Mouse (Mus musculus) bone marrow macrophage, adult 2 months (primary cell): ENCODE measurements around the gene Use1.

Experiments used
- CTCF ChIP-seq: IDR thresholded peaks from 2 replicates; pipeline ENCODE4 v1.5.1; 2012; ENCODE audit warnings: low read depth, mild to moderate bottlenecking, low read length, moderate library complexity
- POLR2A ChIP-seq: IDR thresholded peaks from 2 replicates; pipeline ENCODE4 v1.6.1; 2012; ENCODE audit warnings: mild to moderate bottlenecking, low read depth, low read length, borderline replicate concordance

DNA sequence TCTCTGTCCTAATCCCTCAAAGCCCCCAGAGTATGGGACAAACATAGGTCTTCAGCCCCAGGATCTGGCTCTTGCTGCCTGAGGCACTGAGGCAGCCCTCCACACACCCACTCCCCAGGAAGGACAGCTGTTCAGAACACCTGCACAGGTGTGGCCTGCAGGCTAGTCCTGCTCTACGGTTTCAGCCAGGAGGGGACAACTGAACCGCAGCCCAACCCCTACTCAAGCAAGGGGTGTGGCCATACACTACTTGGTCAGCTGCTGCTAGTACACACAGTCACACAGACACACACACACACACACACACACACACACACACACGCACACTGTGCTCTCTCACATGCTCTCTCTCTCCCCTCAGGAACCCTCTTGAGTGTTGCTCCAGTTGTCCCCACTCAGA is 17.2 kb downstream of the Use1 start:
- TF ChIP-seq CTCF (no peak), POLR2A (no peak)
